ENCODE assay signal across 9 mouse cellular contexts in genomic region chr9:98424725-98425210, GRCm38 (mm10). TPM values are rescaled to one million over a fixed set of nuclear protein-coding genes. Genes with fewer than 3 reads are reported as not detected.
DNase-seq lines count a peak whose midpoint lies in the region; ATAC-seq and TF ChIP-seq lines count a peak whose summit lies in the region.
"Had no signal": no experiment of that assay in that cellular context is flagged by ENCODE, and none has a peak within 500 bp of the region (broad histone marks: within the 10 kb centered on the region; RNA-seq: fewer than 3 reads in every experiment).

No protein-coding gene starts in this region.

- H3K4me1 ChIP-seq in embryonic fibroblast, embryonic 13.5 days (ENCODE audit: control insufficient read depth, insufficient read depth, low read length), result no peaks in the 10 kb centered on the region
- H3K4me1 ChIP-seq in testis, adult 2 months (ENCODE audit: control insufficient read depth, insufficient read depth, low read length), result peaks cover 14% of the 10 kb centered on the region

- H3K27ac ChIP-seq in embryonic fibroblast, embryonic 13.5 days (ENCODE audit: insufficient read depth, low read length), result no peak overlapping the region
- H3K27ac ChIP-seq in testis, adult 2 months (ENCODE audit: control insufficient read depth, insufficient read depth, low read depth, low read length), result peak overlapping the region; percentile 52; the same call in 1 of the 2 replicates
- H3K27ac ChIP-seq: macrophage had no signal

- peak; percentile 37 for DNase-seq in kidney, adult 11 months
- no peak for DNase-seq in kidney, adult 9 months
- DNase-seq in heart, postnatal 10 days, result peak; percentile 54 to 69
- DNase-seq in kidney, postnatal 36 days, result peak; percentile 56 to 73
- DNase-seq in left cerebral cortex, postnatal 4 days, result no peak

- no peaks in the 10 kb centered on the region for H3K27me3 ChIP-seq in testis, adult 2 months (ENCODE audit: control insufficient read depth, insufficient read depth, low read length)

- H3K4me3 ChIP-seq in embryonic fibroblast, embryonic 13.5 days (ENCODE audit: insufficient read depth, low read length), result peak overlapping the region; percentile 43
- H3K4me3 ChIP-seq in testis, adult 2 months (ENCODE audit: control insufficient read depth, low read depth, low read length), result peak overlapping the region; percentile 80

- intact Hi-C loops in heart, postnatal 10 days (cut with DNase I), result no loop called here
- intact Hi-C loops in left cerebral cortex, postnatal 4 days (cut with DNase I), result no loop called here

- TF ChIP-seq POLR2A in embryonic fibroblast, embryonic 13.5 days (IDR thresholded peaks at IDR 0.05; ENCODE audit: low read depth, low read length), result no peak
- no peak for TF ChIP-seq POLR2A in testis, adult 2 months (IDR thresholded peaks at IDR 0.05; ENCODE audit: control insufficient read depth, low read depth, low read length)

- H3K36me3 ChIP-seq in testis, adult 2 months (ENCODE audit: control insufficient read depth, insufficient read depth, low read length), result no peaks in the 10 kb centered on the region

- TF ChIP-seq CTCF in embryonic fibroblast, embryonic 13.5 days (IDR thresholded peaks at IDR 0.05; ENCODE audit: borderline replicate concordance, insufficient read depth, low read length), result no peak
- TF ChIP-seq CTCF in testis, adult 2 months (IDR thresholded peaks at IDR 0.05; ENCODE audit: control insufficient read depth, insufficient read depth, insufficient replicate concordance, low read depth, low read length), result no peak

- ATAC-seq in megakaryocyte-erythroid progenitor cell, adult 5-6 weeks (replicated peaks; ENCODE audit: low FRiP score, low TSS enrichment, poor library complexity, severe bottlenecking), result peak; percentile 38

RNA-seq across cellular contexts. Expression of gene Rbp1, which starts 2.0 kb away (rescaled TPM):
- 13.0 and 17.1 TPM in 2 replicates for polyA plus RNA-seq in embryonic fibroblast, embryonic 13.5 days (2011; ENCODE audit: insufficient read length, low read depth, missing spikeins)
- 10 to 100 TPM; 13.1 to 14.6 TPM for total RNA-seq in heart, postnatal 10 days (2021)
- 2.2 and 3.6 TPM in 2 replicates for total RNA-seq in megakaryocyte-erythroid progenitor cell, adult 5-6 weeks (2014; fragmentation: Nextera tagmentation)
- 0.99 and 1.8 TPM in 2 replicates for total RNA-seq in megakaryocyte-erythroid progenitor cell, adult 5-6 weeks (2017)
- 3.2 and 4.3 TPM in 2 replicates for polyA plus RNA-seq in testis, adult 2 months (2012; rRNA removed)
- 1 to 10 TPM; 9.1 to 9.6 TPM for total RNA-seq in left cerebral cortex, postnatal 4 days (2021)

Comparison
In these comparisons a context has a peak if more than half of its experiments do, and no peak if none do; other contexts are left out.
1. DNase-seq: peak in kidney, adult 11 months (single experiment), heart, postnatal 10 days (2 of 2) and kidney, postnatal 36 days (2 of 2); none in kidney, adult 9 months (single experiment) and left cerebral cortex, postnatal 4 days (single experiment).